Mouse (Mus musculus): ENCODE data around the gene Obox3. TPM values are rescaled to one million over a fixed set of nuclear protein-coding genes. Genes with fewer than 3 reads are reported as not detected.
"Not testable (repeated sequence)": the region's sequence is repeated elsewhere in the genome, so short reads cannot be mapped to it uniquely, and the experiment has no call there.

Obox3 gene
- polyA plus RNA-seq (2012; rRNA removed) (not detected in 2 replicates), polyA plus RNA-seq (2014; fragmentation: Nextera tagmentation; extraction: Ambion mirVana) (not detected in 2 replicates)

DNA sequence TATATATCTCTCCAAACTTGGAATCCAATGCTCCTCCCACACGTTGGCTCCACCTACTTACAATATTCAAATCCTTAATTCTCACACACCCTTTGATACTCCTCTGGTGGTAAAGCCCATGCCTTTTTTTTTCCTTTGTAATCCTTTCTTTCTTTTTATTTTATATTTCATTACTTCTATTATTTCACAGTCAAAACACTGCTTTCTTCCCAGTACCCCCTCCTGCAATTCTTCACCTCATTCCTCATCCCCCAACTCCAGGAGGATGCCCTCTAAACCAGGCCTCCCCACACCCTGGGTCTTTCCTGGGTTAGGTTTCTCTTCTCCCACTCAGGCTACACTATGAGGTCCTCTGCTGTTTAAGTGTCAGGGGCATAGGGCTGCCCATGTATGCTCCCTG lies at the start of gene Obox3:
Obox3 (minus strand) TSS at position 101 of the 400 bp plus-strand sequence.
- not testable (repeated sequence) for H3K4me2 ChIP-seq (ENCODE audit: low read depth); ATAC-seq (ENCODE audit: insufficient read depth); H3K4me3 ChIP-seq (ENCODE audit: insufficient read depth in 1 of 2, low read depth in 2 of 2, low read length in 2 of 2); H3K36me3 ChIP-seq (replicated peaks; ENCODE audit: control insufficient read depth, insufficient read depth, low read depth); H3K9me3 ChIP-seq (ENCODE audit: control insufficient read depth, low read length); DNase-seq (ENCODE audit: low read depth in 3 of 3, low spot score in 3 of 3); H3K27me3 ChIP-seq (ENCODE audit: control insufficient read depth, insufficient read depth, low read length); H3K4me1 ChIP-seq (replicated peaks; ENCODE audit: control insufficient read depth in 2 of 2, insufficient read depth in 2 of 2, low read length in 1 of 2); H3K27ac ChIP-seq; H3K9ac ChIP-seq (replicated peaks)
- 13% methylated on average over 1 of the region's 1 CpGs for WGBS (ENCODE audit: insufficient replicate concordance)

DNA sequence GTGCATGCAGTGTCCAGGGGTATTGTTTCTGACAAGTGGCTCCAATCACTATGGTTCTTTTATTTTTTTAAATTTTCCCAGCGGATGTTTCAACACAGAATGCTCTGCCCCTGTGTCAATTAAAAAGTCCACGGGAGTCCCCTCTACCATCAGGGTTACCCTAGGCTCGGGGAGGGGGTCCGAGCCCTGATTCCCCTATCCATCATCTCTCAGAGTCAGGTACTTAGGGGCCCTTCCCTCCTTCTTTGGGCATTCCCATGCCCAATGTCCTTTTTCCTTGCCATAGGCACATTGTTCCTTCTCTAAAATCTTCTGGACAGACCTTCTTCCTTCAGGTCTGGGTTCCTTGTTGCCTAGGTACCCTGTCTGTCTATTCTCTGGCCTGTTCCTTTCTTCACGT lies 130.3 kb downstream of the Obox3 start:
- ATAC-seq (ENCODE audit: insufficient read depth); H3K36me3 ChIP-seq (replicated peaks; ENCODE audit: control insufficient read depth, insufficient read depth, low read depth); DNase-seq (ENCODE audit: low read depth in 3 of 3, low spot score in 3 of 3); H3K4me2 ChIP-seq (ENCODE audit: low read depth); H3K27me3 ChIP-seq (ENCODE audit: control insufficient read depth, insufficient read depth, low read length); H3K4me3 ChIP-seq (ENCODE audit: insufficient read depth in 1 of 2, low read depth in 2 of 2, low read length in 2 of 2); H3K4me1 ChIP-seq (replicated peaks; ENCODE audit: control insufficient read depth in 2 of 2, insufficient read depth in 2 of 2, low read length in 1 of 2); H3K9me3 ChIP-seq (ENCODE audit: control insufficient read depth, low read length); H3K9ac ChIP-seq (replicated peaks); H3K27ac ChIP-seq: not testable (repeated sequence)
- 63% methylated on average over 4 of the region's 5 CpGs for WGBS (ENCODE audit: insufficient replicate concordance)

Other genes starting within 250 kb of the Obox3 start
- gene Obox5, start 110.2 kb upstream of the Obox3 start, polyA plus RNA-seq (2012; rRNA removed): not detected in 2 replicates
- gene Obox5, start 110.2 kb upstream of the Obox3 start, polyA plus RNA-seq (2014; fragmentation: Nextera tagmentation; extraction: Ambion mirVana): not detected in 2 replicates
- gene Obox6, start 199.8 kb upstream of the Obox3 start, polyA plus RNA-seq (2012; rRNA removed): not detected in 2 replicates
- gene Obox6, start 199.8 kb upstream of the Obox3 start, polyA plus RNA-seq (2014; fragmentation: Nextera tagmentation; extraction: Ambion mirVana): not detected in 2 replicates
- gene Crx, start 240.1 kb upstream of the Obox3 start, polyA plus RNA-seq (2012; rRNA removed): not detected in 2 replicates
- not detected in 2 replicates for gene Crx, start 240.1 kb upstream of the Obox3 start, polyA plus RNA-seq (2014; fragmentation: Nextera tagmentation; extraction: Ambion mirVana)
- not detected in 2 replicates for gene Crxos, start 242.7 kb upstream of the Obox3 start, polyA plus RNA-seq (2012; rRNA removed)
- gene Crxos, start 242.7 kb upstream of the Obox3 start, polyA plus RNA-seq (2014; fragmentation: Nextera tagmentation; extraction: Ambion mirVana): not detected in 2 replicates